Mouse (Mus musculus) ES-Bruce4 (cell line): ENCODE results near the gene Tcp11l2.
A peak's percentile ranks its signal among the peaks of the same experiment; 100 is the strongest.

ENCODE experiments used
- CTCF ChIP-seq: IDR thresholded peaks from one replicate; pipeline ENCODE4 v1.8.1; 2011; ENCODE audit warnings: low read depth, low read length
- EP300 ChIP-seq: IDR thresholded peaks from 2 replicates; pipeline ENCODE4 v1.6.1; 2011; ENCODE audit warnings: low read depth, low read length; ENCODE audit not compliant: insufficient read depth
- POLR2A ChIP-seq: IDR thresholded peaks from one replicate; pipeline ENCODE4 v1.8.1; 2011; ENCODE audit warnings: low read length; ENCODE audit not compliant: insufficient read depth

GRCm38 (mm10) chr10:84558511-84558910 lies 17.9 kb upstream of the Tcp11l2 start:
- TF ChIP-seq POLR2A (no peak), CTCF (peak; percentile 51), EP300 (no peak)
